Mouse (Mus musculus) embryo, embryonic 9.5 days (tissue): ENCODE results near the gene Rbfox1.

Experiments used
- DNase-seq: peaks from one replicate; pipeline ENCODE4 v3.0.0-alpha.2; 2017; ENCODE audit errors: extremely low spot score

Gene Rbfox1

GRCm38 (mm10) chr16:5884746-5885689, at the start of gene Rbfox1:
Gene Rbfox1, plus strand, starts transcription at chr16:5885355.
- peak; percentile 13 for DNase-seq

GRCm38 (mm10) chr16:5836744-5837143, 48.4 kb upstream of the Rbfox1 start:
- DNase-seq, result no peak

- no peak for DNase-seq
Measured at GRCm38 (mm10) chr16:5841167-5841566, 44.0 kb upstream of the Rbfox1 start.

- peak; percentile 16 for DNase-seq
Measured at GRCm38 (mm10) chr16:5845645-5846044, 39.5 kb upstream of the Rbfox1 start.

GRCm38 (mm10) chr16:5853055-5853454, 32.1 kb upstream of the Rbfox1 start:
- no peak for DNase-seq

GRCm38 (mm10) chr16:5864350-5864749, 20.8 kb upstream of the Rbfox1 start:
- no peak for DNase-seq

GRCm38 (mm10) chr16:5866966-5867365, 18.2 kb upstream of the Rbfox1 start:
- DNase-seq, result no peak

GRCm38 (mm10) chr16:5870391-5870790, 14.8 kb upstream of the Rbfox1 start:
- no peak for DNase-seq

GRCm38 (mm10) chr16:5881820-5882219, 3.3 kb upstream of the Rbfox1 start:
- peak; percentile 76 for DNase-seq

- DNase-seq, result no peak
Measured at GRCm38 (mm10) chr16:5885690-5886050, 515 bp downstream of the Rbfox1 start.

GRCm38 (mm10) chr16:5895564-5895963, 10.4 kb downstream of the Rbfox1 start:
- DNase-seq, result no peak

- no peak for DNase-seq
Measured at GRCm38 (mm10) chr16:5898330-5898729, 13.2 kb downstream of the Rbfox1 start.

- DNase-seq, result no peak
Measured at GRCm38 (mm10) chr16:5910742-5911141, 25.6 kb downstream of the Rbfox1 start.

- peak; percentile 9 for DNase-seq
Measured at GRCm38 (mm10) chr16:5911880-5912327, 26.7 kb downstream of the Rbfox1 start.

- no peak for DNase-seq
Measured at GRCm38 (mm10) chr16:5917937-5918336, 32.8 kb downstream of the Rbfox1 start.

- no peak for DNase-seq
Measured at GRCm38 (mm10) chr16:5926986-5927385, 41.8 kb downstream of the Rbfox1 start.

- peak; percentile 66 for DNase-seq
Measured at GRCm38 (mm10) chr16:5931680-5932079, 46.5 kb downstream of the Rbfox1 start.

GRCm38 (mm10) chr16:5940016-5940415, 54.9 kb downstream of the Rbfox1 start:
- no peak for DNase-seq

- no peak for DNase-seq
Measured at GRCm38 (mm10) chr16:5945682-5946081, 60.5 kb downstream of the Rbfox1 start.

- no peak for DNase-seq
Measured at GRCm38 (mm10) chr16:5953106-5953505, 68.0 kb downstream of the Rbfox1 start.

GRCm38 (mm10) chr16:5957418-5957817, 72.3 kb downstream of the Rbfox1 start:
- no peak for DNase-seq

- DNase-seq, result no peak
Measured at GRCm38 (mm10) chr16:5961786-5962185, 76.6 kb downstream of the Rbfox1 start.

- DNase-seq, result no peak
Measured at GRCm38 (mm10) chr16:5974172-5974571, 89.0 kb downstream of the Rbfox1 start.
